Mouse (Mus musculus) MEL (cell line): Measurements from ENCODE around the gene Ksr1. TPM values are rescaled to one million over a fixed set of nuclear protein-coding genes. Genes with fewer than 3 reads are reported as not detected.

ENCODE experiments used
- DNase-seq: peaks from one replicate; pipeline ENCODE4 v3.0.0; 2011; ENCODE audit warnings: low read depth, low spot score
- H3K27ac ChIP-seq: 2 replicates; pipeline ENCODE4 v1.5.1; 2012; ENCODE audit warnings: low read depth, mild to moderate bottlenecking, control low read depth, low read length, moderate library complexity; ENCODE audit not compliant: control insufficient read depth
- H3K27me3 ChIP-seq, 2 experiments: fragments of 150-350 bp in 1 of 2; sonication (generic) in 1 of 2; 2 replicates each; pipeline ENCODE4 v1.6.1; 2012; ENCODE audit warnings: low read length in 2 of 2, mild to moderate bottlenecking in 2 of 2, improper control_type of control experiment in 1 of 2, moderate library complexity in 1 of 2; ENCODE audit not compliant: insufficient read depth in 2 of 2, control insufficient read depth in 1 of 2
- H3K36me3 ChIP-seq, 2 experiments: 2 replicates each; pipeline ENCODE4 v1.6.1; 2012 to 2014; ENCODE audit warnings: low read length in 2 of 2, improper control_type of control experiment in 1 of 2, inconsistent platforms in 1 of 2, mild to moderate bottlenecking in 1 of 2; ENCODE audit not compliant: insufficient read depth in 2 of 2, control insufficient read depth in 1 of 2
- H3K4me1 ChIP-seq, 2 experiments: fragments of 150-350 bp in 1 of 2; sonication (generic) in 1 of 2; 2 replicates each; pipeline ENCODE4 v1.6.1; 2012; ENCODE audit warnings: low read length in 2 of 2, improper control_type of control experiment in 1 of 2, mild to moderate bottlenecking in 1 of 2; ENCODE audit not compliant: insufficient read depth in 2 of 2, control insufficient read depth in 1 of 2
- H3K4me3 ChIP-seq, 2 experiments: fragments of 150-350 bp in 1 of 2; sonication (generic) in 1 of 2; 2 replicates each; pipeline ENCODE4 v1.5.1; 2012; ENCODE audit warnings: low read depth in 2 of 2, low read length in 2 of 2, mild to moderate bottlenecking in 2 of 2, moderate library complexity in 2 of 2, control low read depth in 1 of 2, improper control_type of control experiment in 1 of 2; ENCODE audit not compliant: control insufficient read depth in 1 of 2, insufficient read depth in 1 of 2
- H3K79me2 ChIP-seq: 2 replicates; pipeline ENCODE4 v1.6.1; 2012; ENCODE audit warnings: mild to moderate bottlenecking, low read length, moderate library complexity; ENCODE audit not compliant: control insufficient read depth, poor library complexity, insufficient read depth
- H3K9ac ChIP-seq: 2 replicates; pipeline ENCODE4 v1.6.1; 2012; ENCODE audit warnings: low read depth, mild to moderate bottlenecking, control low read depth, low read length, moderate library complexity; ENCODE audit not compliant: control insufficient read depth, poor library complexity, severe bottlenecking
- H3K9me3 ChIP-seq: fragments of 150-350 bp; sonication (generic); replicated peaks from 2 replicates; pipeline ENCODE4 v1.6.1; 2012; ENCODE audit warnings: mild to moderate bottlenecking, low read length, improper control_type of control experiment, moderate library complexity; ENCODE audit not compliant: insufficient read depth
- CHD2 ChIP-seq: IDR thresholded peaks from 2 replicates; pipeline ENCODE4 v1.6.1; 2011; ENCODE audit warnings: low read length, improper control_type of control experiment
- CTCF ChIP-seq, 3 experiments: IDR thresholded peaks in 2 of 3; conservative IDR thresholded peaks in 1 of 3; 2 replicates each; pipeline ENCODE4 v1.5.1; 2011 to 2012; ENCODE audit warnings: low read length in 3 of 3, low read depth in 2 of 3, mild to moderate bottlenecking in 2 of 3, improper control_type of control experiment in 1 of 3, inconsistent platforms in 1 of 3, mixed read lengths in 1 of 3, moderate library complexity in 1 of 3; ENCODE audit not compliant: control insufficient read depth in 1 of 3, insufficient read depth in 1 of 3, poor library complexity in 1 of 3, severe bottlenecking in 1 of 3
- HCFC1 ChIP-seq: IDR thresholded peaks from 2 replicates; pipeline ENCODE4 v1.6.1; 2012; ENCODE audit warnings: low read depth, mild to moderate bottlenecking, inconsistent platforms, low read length, improper control_type of control experiment, moderate library complexity
- JUND ChIP-seq: IDR thresholded peaks from 2 replicates; pipeline ENCODE4 v1.6.1; 2011; ENCODE audit warnings: low read depth, mild to moderate bottlenecking, improper control_type of control experiment, low read length
- MAFK ChIP-seq: IDR thresholded peaks from 2 replicates; pipeline ENCODE4 v1.6.1; 2011; ENCODE audit warnings: low read depth, mild to moderate bottlenecking, low read length, improper control_type of control experiment, borderline replicate concordance
- MAX ChIP-seq: IDR thresholded peaks from 2 replicates; pipeline ENCODE4 v1.6.1; 2011; ENCODE audit warnings: low read length, improper control_type of control experiment
- MAZ ChIP-seq: IDR thresholded peaks from 2 replicates; pipeline ENCODE4 v1.6.1; 2012; ENCODE audit warnings: low read depth, mild to moderate bottlenecking, inconsistent platforms, low read length, improper control_type of control experiment
- MYC ChIP-seq: IDR thresholded peaks from 2 replicates; pipeline ENCODE4 v1.6.1; 2011; ENCODE audit warnings: low read depth, mild to moderate bottlenecking, low read length, improper control_type of control experiment, moderate library complexity
- POLR2AphosphoS5 ChIP-seq: IDR thresholded peaks from 2 replicates; pipeline ENCODE4 v1.6.1; 2012; ENCODE audit warnings: low read depth, borderline replicate concordance, mild to moderate bottlenecking, inconsistent platforms, low read length, moderate library complexity, mixed read lengths
- RAD21 ChIP-seq: IDR thresholded peaks from 2 replicates; pipeline ENCODE4 v1.6.1; 2011; ENCODE audit warnings: mild to moderate bottlenecking, low read depth, low read length, improper control_type of control experiment
- RCOR1 ChIP-seq: IDR thresholded peaks from 2 replicates; pipeline ENCODE4 v1.6.1; 2012; ENCODE audit warnings: low read depth, mild to moderate bottlenecking, inconsistent platforms, low read length, improper control_type of control experiment
- SIN3A ChIP-seq: IDR thresholded peaks from 2 replicates; pipeline ENCODE4 v1.6.1; 2012; ENCODE audit warnings: low read length, improper control_type of control experiment, inconsistent platforms
- SMC3 ChIP-seq: IDR thresholded peaks from 2 replicates; pipeline ENCODE4 v1.6.1; 2011; ENCODE audit warnings: low read depth, low read length, improper control_type of control experiment
- TAL1 ChIP-seq: IDR thresholded peaks from 2 replicates; pipeline ENCODE4 v1.6.1; 2012; ENCODE audit warnings: mild to moderate bottlenecking, inconsistent platforms, low read length, moderate library complexity, mixed read lengths
- USF1 ChIP-seq: IDR thresholded peaks from 2 replicates; pipeline ENCODE4 v1.6.1; 2014; ENCODE audit warnings: low read depth, mild to moderate bottlenecking, inconsistent platforms, low read length, improper control_type of control experiment, moderate library complexity
- USF2 ChIP-seq, 2 experiments: IDR thresholded peaks; 2 replicates each; pipeline ENCODE4 v1.6.1; 2011 to 2012; ENCODE audit warnings: improper control_type of control experiment in 2 of 2, low read length in 2 of 2, borderline replicate concordance in 1 of 2, inconsistent platforms in 1 of 2, low read depth in 1 of 2, mild to moderate bottlenecking in 1 of 2; ENCODE audit not compliant: insufficient read depth in 1 of 2
- ZMIZ1 ChIP-seq: IDR thresholded peaks from 2 replicates; pipeline ENCODE4 v1.6.1; 2012; ENCODE audit warnings: low read depth, mild to moderate bottlenecking, inconsistent platforms, low read length, improper control_type of control experiment, moderate library complexity
- polyA plus RNA-seq, 2 experiments: library from polyadenylated mRNA; stranded (reverse) in 1 of 2; unstranded in 1 of 2; fragments of >175 nt in 1 of 2; fragments of >200 nt in 1 of 2; gene quantifications; 2 replicates each; pipeline versions ENCODE4 v1.2.1 to v1.2.4; 2012; ENCODE audit warnings: low replicate concordance in 2 of 2, low read depth in 1 of 2; ENCODE audit not compliant: insufficient read length in 2 of 2, insufficient read depth in 1 of 2, missing spikeins in 1 of 2
- total RNA-seq: library from RNA; depleted of rRNA; stranded (reverse); fragments of 300-350 nt; gene quantifications from 2 replicates; pipeline ENCODE4 v1.2.3, GENCODE M21; 2012

Gene Ksr1
- total and polyA plus RNA-seq, 3 experiments, result 9.7 to 18.4 TPM; not detected in 1

DNA sequence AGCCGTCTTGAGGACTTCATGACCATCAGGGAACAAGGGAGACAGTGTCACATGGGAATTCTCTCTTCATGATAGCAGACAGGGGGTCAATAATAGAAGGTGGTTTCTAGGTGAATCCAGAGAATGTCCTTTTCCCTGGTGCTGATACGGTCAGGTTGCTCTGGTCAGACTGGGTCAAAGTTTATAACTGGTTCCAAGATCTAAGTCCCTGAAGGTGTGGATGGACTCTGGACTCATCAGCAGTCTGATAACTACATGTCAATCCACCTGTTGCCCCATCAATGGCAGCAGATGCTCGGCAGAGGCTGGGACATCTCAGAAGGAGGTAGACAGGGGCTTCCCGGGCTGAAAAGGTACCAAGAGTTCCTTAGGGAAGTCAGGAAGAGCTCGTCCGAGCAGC is 37.2 kb upstream of the Ksr1 start:
- Histone ChIP-seq H3K9ac (no peak overlapping the region), H3K36me3 (no peaks in the 10 kb centered on the region), H3K27ac (no peak overlapping the region), H3K4me3 (no peak overlapping the region), H3K79me2 (no peaks in the 10 kb centered on the region), H3K4me1 (peaks cover 0 to 6% of the 10 kb centered on the region in 2 experiments; a peak in 2 of 4 replicates), H3K27me3 (peaks cover 0 to 8% of the 10 kb centered on the region in 2 experiments; a peak in 1 of 4 replicates), H3K9me3 (no peaks in the 10 kb centered on the region)
- no peak for TF ChIP-seq USF2 (IDR thresholded peaks at IDR 0.05; ENCODE audit: borderline replicate concordance in 1 of 2, insufficient read depth in 1 of 2, low read depth in 1 of 2, low read length in 2 of 2)
- no peak for TF ChIP-seq TAL1
- TF ChIP-seq ZMIZ1, result no peak
- TF ChIP-seq HCFC1, result no peak
- no peak for TF ChIP-seq MYC
- DNase-seq, result no peak

GRCm38 (mm10) chr11:79182881-79183280 is 36.7 kb upstream of the Ksr1 start:
- Histone ChIP-seq H3K9ac (no peak overlapping the region), H3K4me1 (peaks cover 0 to 6% of the 10 kb centered on the region in 2 experiments; a peak in 2 of 4 replicates), H3K4me3 (no peak overlapping the region), H3K9me3 (no peaks in the 10 kb centered on the region), H3K27me3 (peaks cover 0 to 8% of the 10 kb centered on the region in 2 experiments; a peak in 1 of 4 replicates), H3K79me2 (no peaks in the 10 kb centered on the region), H3K27ac (no peak overlapping the region), H3K36me3 (no peaks in the 10 kb centered on the region)
- TF ChIP-seq CTCF (IDR thresholded peaks at IDR 0.05 in 2 of 3, conservative IDR thresholded peaks at IDR 0.05 in 1 of 3; ENCODE audit: control insufficient read depth in 1 of 3, insufficient read depth in 1 of 3, low read depth in 2 of 3, low read length in 3 of 3, poor library complexity in 1 of 3, severe bottlenecking in 1 of 3) (no peak), SMC3 (no peak), USF1 (no peak), MAZ (no peak), RCOR1 (no peak), RAD21 (no peak), POLR2AphosphoS5 (no peak), MAFK (no peak), SIN3A (no peak), JUND (no peak), CHD2 (no peak), MAX (no peak), HCFC1 (no peak)
- no peak for DNase-seq
